Mouse (Mus musculus) T-helper 2 cell (primary cell): ENCODE measurements around the gene Thra.

Experiments
- in situ Hi-C: fragments of 300-600 bp; cut with MboI, MseI; formaldehyde crosslinking; loops from one replicate; pipeline ENCODE4 v1.15.1; 2025; ENCODE audit warnings: high pct_unique_total_duplicates

The Thra gene

DNA sequence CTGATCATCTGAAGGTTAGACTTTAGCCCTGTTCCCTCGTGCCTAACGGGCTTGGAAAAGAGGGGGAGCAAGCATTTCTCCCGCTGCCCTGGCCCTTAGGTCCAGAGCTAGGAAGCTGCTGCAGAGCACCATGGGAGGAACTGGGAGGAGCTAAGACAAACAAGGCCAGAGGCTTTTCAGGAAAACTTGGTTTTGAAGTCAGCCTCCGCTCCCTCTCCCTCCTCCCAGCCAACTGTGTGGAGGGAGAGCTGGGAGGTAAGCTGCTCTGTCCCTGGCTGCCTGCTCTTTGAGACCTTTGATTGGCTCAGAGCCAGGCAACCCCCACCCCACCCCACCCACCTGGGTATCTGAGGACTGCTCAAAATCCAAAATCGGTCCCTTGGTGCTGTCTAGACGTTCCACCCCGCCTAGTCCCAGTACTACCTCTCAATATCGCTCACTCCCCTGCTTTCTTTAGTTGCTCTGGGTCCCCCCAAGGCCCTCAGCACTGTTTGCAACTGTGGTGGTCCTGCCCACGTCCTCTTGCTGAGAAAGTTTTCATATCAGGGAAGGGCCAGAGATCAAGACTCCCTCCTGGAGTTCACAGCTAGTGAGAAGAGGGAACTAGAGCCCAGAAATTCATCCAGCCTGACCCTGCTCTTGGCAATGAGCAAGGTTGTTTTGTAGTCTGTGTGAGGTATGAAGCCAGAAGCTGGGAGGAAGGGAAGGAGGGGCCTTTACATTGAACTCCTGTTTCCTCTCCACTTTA is 36.6 kb downstream of the Thra start:
- in situ Hi-C loops, result no loop called here

DNA sequence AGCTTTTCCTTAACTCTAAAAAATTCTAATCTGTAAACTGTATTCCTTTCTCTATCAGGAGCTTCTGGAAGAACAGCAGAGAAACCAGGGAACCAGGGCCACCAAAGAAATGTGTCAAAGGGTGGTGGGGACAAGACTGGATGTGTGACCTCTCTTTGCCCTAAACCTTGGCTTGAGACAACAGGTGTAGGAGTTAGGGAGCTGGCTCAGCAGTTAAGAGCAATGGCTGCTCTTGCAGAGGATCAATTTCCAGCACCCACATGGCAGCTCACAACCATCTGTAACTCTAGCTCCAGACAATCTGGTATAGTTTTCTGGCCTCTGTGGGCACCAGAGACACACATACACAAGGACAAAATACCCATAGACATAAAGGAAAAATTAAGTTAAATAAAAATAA is 37.5 kb downstream of the Thra start:
- in situ Hi-C loops, result no loop called here

DNA sequence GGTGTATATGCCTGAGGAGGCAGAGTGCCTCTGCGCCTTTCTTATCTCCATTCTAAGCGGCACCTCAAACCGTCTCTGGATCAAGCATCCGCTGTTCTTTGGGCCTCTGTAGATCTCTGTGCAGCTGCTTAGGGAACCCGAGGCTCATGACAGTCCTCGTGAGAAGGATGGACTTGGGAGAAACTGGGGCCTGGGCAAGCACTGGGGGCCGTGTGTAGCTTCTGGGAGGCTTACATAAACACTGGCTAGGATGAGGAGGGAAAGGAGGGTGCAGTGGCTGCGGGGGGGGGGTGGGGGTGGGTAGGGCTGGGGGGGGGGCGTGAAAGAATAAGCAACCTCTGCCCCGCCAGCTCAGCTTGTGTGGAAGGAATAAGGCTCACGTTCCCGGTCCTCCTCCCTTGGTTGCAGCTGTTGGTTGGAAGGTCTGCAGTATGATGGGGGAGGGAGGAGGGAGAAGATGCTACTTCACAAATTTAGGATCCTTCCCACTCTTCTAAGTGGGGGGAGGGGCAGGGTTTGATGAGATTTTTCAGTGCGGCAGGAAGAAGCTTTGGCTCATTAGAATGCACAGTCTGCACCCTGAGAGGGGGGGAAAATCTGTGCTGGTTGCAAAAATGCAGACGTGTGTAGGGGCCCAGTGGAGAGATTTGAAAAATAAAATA is 41.5 kb downstream of the Thra start:
- in situ Hi-C loops, result loop anchor here (5.0 kb wide), 1 partner anchor 35 kb away; no protein-coding TSS in a partner anchor

DNA sequence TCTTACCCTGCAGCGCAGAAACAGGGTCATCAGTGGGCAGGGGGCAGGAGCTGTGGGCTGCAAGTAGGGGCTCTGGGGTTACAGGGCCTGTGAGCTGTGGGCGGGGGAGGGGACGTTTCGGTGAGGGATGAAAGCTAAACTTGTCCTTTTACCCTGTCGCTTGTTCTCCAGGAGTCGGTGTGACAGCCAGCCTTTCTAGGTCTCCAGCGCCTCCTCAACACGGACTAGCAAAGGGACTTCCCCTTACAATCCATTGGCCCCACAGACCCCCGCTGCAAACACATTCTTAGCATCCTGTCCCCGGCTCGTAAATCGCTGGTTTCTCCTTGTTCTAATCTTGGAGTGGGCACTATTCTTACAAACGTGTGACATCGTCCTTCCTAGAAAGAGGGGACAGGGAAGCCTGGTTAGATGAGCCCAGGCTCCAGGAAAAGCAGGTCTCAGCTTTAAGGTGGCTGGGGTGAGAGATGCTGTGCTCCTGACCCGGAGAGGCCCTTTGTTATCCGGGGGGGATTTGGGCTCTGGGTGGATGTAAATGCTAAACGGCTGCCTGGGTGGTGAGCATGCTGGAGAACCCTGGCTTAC is 42.3 kb downstream of the Thra start:
- in situ Hi-C loops, result loop anchor here (5.0 kb wide), 1 partner anchor 35 kb away; no protein-coding TSS in a partner anchor

DNA sequence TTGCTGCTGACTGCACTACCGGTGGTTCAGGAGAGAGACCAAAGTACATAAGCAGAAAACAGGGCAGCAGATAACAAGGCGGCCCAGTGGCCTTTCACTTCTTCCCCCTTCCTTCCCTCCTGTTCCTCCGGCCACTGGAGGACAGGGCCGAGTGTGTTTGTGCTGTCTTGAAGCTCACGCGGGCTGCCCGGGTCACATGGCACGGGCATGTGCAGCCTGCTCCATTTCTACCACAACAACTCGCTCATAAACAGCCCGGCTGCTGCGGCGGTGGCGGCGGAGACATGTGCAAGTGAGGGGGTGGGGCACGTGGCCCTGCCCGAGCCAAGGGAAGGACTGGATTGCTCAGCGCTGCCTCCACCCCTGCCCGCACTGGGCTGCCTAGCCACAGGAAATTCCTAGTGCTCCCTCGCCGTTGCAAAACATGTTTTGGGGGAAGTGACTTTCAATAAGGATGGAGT is 42.8 kb downstream of the Thra start:
- in situ Hi-C loops, result loop anchor here (5.0 kb wide), 1 partner anchor 36 kb away; no protein-coding TSS in a partner anchor

DNA sequence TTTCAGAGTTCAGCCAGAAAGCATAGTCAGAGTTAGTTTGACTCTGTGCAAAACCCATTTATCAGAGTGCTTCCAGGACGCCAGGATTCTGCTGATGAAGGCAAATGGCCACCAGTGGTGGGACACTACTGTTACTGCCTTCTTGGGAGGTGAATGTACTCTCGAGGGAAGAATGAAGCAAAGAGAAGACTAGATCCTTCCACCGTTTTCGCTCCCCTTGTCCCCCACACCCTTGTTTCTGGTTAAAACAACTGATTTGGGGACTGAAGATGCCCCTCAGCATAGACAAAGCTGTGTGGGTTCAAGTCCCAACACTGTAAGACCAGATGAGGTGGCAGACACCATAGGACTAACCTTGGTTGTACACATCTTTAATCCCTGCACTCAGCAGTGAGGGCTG is 43.7 kb downstream of the Thra start:
- in situ Hi-C loops, result loop anchor here (5.0 kb wide), 1 partner anchor 37 kb away; no protein-coding TSS in a partner anchor

DNA sequence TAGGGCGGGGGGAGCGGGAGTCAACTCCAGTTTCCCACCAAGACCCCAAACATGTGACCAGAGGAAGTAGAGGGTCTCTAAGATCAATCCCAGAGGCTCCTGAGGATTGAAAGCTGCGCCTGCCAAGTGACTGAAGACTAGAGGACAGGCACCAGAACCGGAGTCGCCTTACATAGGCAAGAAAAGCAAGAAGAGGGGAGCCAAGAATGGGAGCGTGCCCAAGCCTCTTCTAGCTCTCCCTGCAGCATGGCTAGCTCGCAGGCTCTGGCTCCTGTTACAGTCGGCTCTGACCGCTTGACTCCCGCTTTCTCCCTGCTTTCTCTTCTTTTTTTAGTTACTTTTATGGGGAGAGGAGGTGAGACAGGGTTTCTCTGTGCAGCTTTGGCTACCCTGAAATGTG is 44.8 kb downstream of the Thra start:
- in situ Hi-C loops, result no loop called here

DNA sequence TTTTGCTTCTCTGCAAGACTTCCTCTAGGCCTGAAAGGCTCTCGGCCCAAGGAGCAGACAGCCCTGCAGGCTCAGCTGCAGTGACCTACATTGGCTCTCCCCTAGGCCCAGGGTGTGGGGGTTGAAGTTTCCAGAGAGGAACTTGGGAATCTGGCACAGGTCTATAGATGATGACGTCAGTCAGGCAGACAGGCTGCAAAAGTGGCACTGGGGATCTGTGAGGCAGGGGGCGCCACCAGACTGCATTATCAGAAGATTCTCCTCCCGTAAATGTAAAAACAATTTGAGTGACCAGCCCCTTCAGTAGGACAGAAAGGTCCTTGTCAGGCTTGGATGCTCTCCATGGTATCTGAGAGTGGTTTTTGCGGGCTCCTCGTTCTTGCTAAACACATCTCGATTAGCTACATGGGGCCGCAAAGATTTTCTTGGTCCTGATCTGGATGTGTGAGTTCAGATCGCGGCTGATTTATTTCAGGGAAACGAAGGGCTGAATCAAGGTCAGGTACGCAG is 45.4 kb downstream of the Thra start:
- in situ Hi-C loops, result no loop called here

DNA sequence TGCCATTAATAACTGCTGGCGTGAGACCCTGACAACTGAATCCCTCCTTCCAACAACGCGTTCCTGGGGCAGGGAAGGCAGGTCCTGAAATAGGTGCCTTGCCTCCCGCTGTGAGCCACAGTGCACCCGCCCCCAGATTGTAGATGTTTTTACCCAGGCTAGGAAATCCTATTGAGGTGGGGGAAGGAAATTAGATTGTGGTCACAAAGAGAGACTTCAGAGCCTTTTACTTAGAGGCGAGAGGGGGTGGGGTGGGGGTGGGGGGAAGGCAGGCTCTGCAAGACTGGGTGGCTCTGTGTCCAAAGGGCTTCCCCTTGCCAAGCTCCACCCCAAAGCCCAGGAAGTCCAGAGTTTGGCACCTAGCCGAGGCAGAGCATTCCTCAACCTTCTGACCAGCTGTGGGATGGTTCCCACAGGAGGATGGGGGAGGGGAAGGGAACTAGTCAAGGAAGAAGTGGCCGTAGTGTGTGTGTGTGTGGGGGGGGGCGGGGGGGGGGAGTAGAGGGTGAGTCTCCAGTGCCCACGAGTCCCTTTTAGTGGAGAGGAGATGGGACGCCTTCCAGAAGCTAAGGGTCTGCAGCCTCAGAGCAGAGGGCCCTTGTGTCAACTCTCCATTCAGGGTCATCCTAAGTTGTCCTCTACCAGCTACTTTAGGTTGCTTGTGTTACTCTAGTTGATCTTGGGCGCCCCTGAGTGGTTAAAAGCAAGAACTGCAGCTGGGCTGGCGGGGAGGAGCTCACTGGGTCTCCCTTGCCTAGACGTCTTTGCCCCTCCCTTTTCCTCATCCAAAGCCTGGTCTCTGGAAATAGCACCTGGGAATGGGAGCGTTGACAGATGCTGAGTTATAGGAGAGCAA is 46.1 kb downstream of the Thra start:
- in situ Hi-C loops, result no loop called here

DNA sequence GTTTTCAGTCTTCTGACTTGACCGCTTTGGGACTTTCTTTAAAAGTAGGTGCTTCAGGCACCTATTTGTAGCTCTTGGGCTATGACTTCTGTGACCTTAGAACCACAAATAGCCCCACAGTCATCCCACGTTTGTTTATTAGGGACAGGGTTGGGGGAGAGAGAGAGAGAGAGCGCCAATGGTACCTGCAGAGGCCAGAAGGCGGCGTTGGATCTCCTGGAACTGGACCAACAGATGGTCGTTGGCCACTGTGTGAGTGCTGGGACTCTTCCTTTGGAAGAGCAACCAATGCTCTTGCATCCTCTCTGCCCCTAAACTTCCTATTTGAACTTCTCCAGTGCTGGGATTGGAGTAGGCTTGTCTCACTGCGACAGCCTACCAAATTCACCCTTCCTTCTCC is 46.8 kb downstream of the Thra start:
- in situ Hi-C loops, result no loop called here

DNA sequence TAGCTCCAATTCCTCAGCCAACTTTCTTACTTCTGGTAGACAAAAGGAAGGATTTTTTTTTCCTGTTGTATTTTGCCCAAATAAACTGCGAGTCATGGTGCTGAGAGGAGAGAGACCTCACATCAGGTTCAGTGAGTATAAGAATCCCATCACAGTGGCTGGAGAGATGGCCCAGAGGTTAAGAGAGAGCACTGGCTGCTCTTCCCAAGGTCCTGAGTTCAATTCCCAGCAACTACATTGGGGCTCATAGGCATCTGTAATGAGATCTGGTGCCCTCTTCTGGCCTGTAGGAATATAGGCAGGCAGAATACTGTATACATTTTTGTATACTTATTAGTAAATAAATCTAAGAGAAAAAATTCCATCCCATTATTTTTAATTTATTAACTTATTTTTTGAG is 47.3 kb downstream of the Thra start:
- in situ Hi-C loops, result no loop called here

DNA sequence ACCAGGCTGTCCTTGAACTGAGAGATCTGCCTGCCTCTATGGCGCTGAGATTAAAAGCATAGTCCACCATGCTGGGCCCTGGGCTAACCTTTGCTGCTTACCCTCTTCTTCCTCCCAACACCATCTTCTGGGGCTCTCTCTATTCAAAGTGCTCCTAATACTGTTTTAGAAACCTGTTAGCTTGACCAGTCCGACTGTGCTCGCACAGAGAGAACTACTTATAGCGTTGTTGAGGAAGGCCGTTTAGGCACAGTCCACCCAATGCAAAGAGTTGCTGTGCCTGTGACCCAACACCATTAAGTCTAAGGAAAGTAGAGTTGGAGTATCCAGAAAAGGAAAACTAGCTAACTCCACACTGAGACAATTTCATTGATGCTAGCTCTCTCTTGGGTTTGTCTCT is 47.7 kb downstream of the Thra start:
- in situ Hi-C loops, result no loop called here

DNA sequence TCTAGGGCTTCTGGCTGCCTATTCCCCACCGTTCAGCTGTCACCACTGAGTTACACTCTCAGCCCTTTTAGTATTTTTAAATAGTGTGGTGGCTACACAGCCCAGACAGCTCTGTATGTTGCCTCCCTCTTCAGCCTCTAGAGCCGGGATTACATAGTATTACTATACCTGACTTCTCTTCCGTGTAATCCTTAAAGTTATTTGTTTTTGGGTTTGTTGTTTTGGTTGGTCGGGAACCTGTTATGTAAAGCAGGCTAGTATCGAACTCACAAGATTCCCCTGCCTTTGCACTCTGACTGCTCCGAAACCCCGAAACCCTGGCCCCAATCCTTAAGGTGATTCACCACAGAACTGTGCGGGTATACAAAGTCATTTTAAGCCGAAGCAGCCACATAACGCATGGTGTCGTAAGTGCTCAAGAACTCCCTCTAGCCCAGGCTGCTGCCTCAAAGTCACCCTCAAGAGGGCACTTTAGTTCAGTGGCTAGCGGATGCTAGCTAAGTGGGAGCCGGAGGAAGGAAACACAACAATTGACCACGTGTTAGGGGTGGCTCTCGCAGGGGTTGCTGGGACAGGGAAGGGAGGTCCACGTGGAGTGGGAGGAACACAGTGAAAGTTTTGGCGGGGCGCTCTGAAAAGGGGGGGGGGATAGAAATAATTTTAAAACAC is 48.2 kb downstream of the Thra start:
- in situ Hi-C loops, result no loop called here

DNA sequence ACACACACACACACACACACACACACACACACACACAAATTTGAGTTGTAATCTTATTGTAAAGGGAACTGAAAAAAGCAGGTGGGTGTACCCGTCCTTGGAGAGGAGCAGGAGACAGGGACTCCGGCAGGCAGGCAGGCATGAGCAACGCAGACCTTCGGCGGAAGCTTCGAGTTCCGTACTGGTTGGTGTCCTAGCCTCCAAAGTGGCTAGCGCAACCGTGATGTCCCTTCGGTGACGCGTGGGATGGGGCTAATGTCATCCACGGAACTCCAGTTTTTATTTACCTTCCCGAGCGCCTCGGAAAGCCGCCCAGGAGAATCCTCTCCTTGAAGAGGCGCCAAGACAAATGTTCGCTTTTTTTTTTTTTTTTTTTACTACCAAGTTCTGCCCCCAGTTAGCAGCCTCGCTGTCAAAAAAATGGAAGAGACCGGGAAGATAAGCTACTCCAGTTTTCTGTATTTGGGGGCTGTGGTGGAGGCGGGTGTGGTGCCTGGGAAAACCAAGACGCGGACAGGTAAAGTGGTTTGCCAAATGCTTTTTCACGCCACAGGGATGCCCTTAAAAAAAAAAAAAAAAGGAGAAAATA is 48.9 kb downstream of the Thra start:
- in situ Hi-C loops, result no loop called here

DNA sequence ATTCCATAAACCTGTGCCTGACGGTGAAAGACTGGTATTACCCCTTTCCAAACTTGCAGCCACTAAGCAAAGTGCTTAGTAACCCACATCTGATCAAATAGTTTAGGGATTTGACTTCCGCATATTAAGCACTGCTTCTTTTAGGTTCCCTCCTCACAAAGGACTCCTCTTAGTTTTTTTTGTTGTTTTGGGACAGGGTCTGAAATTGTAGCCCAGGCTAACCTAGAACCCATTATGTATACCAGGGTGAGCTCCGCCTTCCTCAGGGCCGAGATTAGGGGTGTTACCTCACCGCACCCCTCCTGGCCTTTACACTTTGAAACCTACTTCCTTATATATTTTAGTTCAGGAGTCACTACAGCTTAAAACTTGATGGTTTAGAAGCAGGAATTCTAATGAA is 49.4 kb downstream of the Thra start:
- in situ Hi-C loops, result no loop called here

DNA sequence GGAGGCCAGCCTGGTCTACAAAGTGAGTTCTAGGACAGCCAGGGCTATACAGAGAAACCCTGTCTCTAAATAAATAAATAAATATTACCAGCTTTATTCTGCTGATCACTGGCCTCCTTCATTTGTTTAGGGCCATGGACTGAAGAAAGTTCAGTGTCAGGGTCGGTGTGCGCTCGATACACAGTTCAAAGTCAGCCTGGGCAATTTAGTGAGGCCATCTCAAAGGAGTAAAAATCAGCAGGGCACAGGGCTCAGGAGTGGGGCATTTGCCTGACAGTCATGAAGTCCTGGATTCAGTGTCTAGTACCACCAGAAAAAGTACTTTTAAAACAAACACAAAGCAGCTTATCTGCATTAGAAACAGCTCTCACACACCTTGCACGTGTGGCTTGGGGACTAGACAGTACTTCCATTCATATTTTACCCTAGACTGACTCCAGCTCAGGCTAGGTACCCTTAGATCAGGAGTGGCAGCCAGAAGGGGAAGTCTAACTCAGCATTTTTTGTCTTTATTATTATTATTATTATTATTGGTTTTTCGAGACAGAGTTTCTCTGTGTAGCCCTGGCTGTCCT is 50.3 kb downstream of the Thra start:
- in situ Hi-C loops, result no loop called here

DNA sequence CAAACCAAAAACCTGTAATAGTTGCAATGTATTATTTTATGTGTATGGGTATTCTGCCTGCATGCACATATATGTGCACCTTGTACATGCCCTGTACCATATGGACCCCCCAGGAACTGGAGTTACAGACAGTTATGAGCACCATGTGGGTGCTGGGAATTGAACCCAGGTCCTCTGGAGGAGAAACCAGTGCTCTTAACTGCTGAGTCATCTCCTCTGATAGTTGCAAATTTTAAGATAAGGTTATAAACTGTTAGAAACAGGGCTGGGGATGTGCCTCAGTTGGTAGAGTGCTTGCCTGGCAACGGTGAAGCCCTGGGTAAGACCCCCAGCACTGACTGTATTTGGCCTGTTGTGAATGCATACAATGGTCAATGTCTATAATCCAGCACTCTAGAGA is 51.0 kb downstream of the Thra start:
- in situ Hi-C loops, result no loop called here

DNA sequence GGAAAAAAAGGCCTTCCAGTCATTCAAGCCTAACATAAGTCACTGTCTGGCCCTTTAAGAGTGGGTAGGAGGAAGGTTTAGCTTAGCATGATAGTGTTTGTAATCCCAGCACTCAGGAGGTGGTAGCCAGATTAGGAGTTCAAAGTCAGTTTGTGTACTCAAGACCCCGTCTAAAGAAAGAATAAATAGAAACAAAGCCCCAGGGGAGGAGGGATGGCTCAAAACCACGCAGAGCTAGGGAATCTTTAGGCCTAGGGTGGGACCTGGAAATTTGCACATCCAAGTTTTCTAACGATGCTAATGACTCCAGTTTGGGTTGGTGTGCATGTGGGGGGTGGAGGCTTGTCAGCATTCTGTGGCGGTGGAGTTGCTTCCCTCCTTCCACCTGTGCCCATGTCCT is 51.6 kb downstream of the Thra start:
- in situ Hi-C loops, result no loop called here

DNA sequence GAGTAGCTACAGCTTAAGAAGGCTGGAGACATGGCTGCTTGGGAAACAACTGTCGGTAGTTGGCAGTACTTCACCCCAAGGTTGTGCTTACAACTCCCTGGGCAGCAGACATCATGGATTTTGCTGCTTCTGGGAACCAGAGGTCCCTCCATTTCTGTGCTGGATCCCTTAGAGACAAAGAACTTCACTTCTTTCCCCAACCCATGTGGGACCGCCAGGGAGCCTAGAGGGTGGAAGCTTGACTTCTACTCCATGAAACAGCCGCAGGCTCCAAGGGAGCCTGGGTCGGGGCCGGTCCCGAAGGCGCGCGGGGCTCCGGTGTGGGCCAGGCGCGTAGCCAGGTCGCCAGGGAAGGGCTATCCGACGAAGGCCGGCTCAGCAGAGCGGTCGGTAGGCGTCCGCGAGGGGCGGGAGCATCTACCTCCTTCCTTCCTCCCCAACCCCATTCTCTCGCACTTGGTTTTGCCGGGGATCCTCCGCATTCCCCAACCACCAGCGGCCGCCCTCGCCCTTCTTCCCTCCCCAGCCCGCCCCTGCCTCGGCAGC is 54.1 kb downstream of the Thra start:
- in situ Hi-C loops, result no loop called here
